Mouse (Mus musculus) neutrophil, adult 5-6 weeks (primary cell): ENCODE measurements around the gene Lingo3. TPM values are rescaled to one million over a fixed set of nuclear protein-coding genes. Genes with fewer than 3 reads are reported as not detected.

Experiments used
- ATAC-seq: fragments of 151-379, 151-347 bp; 2 replicates; pipeline ENCODE4 v1.8.0; 2017; ENCODE audit warnings: mild to moderate bottlenecking, moderate TSS enrichment; ENCODE audit not compliant: insufficient number of reproducible peaks, poor library complexity, low FRiP score, severe bottlenecking; ENCODE audit errors: extremely low read depth
- total RNA-seq: library from RNA; stranded (forward); fragments of 200-1000 nt; gene quantifications from 2 replicates; pipeline ENCODE4 v1.2.3, GENCODE M21; 2017

Gene Lingo3
- total RNA-seq, result not detected in 2 replicates

GRCm38 (mm10) chr10:80843931-80844547 lies at the start of gene Lingo3:
Gene Lingo3 (minus strand): TSS chr10:80844039.
- ATAC-seq, result no peak

- no peak for ATAC-seq
These were observed 43.3 kb upstream of the Lingo3 start for GRCm38 (mm10) chr10:80887181-80887580.

- peak; percentile 49; the same call in 1 of the 2 replicates for ATAC-seq
These were observed 37.5 kb upstream of the Lingo3 start for GRCm38 (mm10) chr10:80881301-80881700.

GRCm38 (mm10) chr10:80880901-80881300 lies 37.1 kb upstream of the Lingo3 start:
- no peak for ATAC-seq

- peak; percentile 71 for ATAC-seq
These were observed 36.3 kb upstream of the Lingo3 start for GRCm38 (mm10) chr10:80880131-80880641.

- no peak for ATAC-seq
These were observed 32.8 kb upstream of the Lingo3 start for GRCm38 (mm10) chr10:80876594-80876993.

- ATAC-seq, result peak; percentile 63
These were observed 32.2 kb upstream of the Lingo3 start for GRCm38 (mm10) chr10:80876028-80876427.

- no peak for ATAC-seq
These were observed 30.2 kb upstream of the Lingo3 start for GRCm38 (mm10) chr10:80874035-80874434.

- no peak for ATAC-seq
These were observed 27.7 kb upstream of the Lingo3 start, which contains the start of gene Tmprss9 for GRCm38 (mm10) chr10:80871581-80871980. Gene Tmprss9 (plus strand): TSS chr10:80871848.

GRCm38 (mm10) chr10:80870993-80871392 lies 27.2 kb upstream of the Lingo3 start:
- no peak for ATAC-seq

- no peak for ATAC-seq
These were observed 20.6 kb upstream of the Lingo3 start for GRCm38 (mm10) chr10:80864446-80864845.

GRCm38 (mm10) chr10:80862305-80862704 lies 18.5 kb upstream of the Lingo3 start:
- no peak for ATAC-seq

GRCm38 (mm10) chr10:80858350-80858935 lies 14.6 kb upstream of the Lingo3 start:
- ATAC-seq, result no peak

GRCm38 (mm10) chr10:80857848-80858247 lies 14.0 kb upstream of the Lingo3 start:
- no peak for ATAC-seq

GRCm38 (mm10) chr10:80857386-80857785 lies 13.5 kb upstream of the Lingo3 start:
- ATAC-seq, result no peak

- ATAC-seq, result no peak
These were observed 13.1 kb upstream of the Lingo3 start for GRCm38 (mm10) chr10:80856908-80857307.

- ATAC-seq, result no peak
These were observed 12.4 kb upstream of the Lingo3 start for GRCm38 (mm10) chr10:80856267-80856666.

- ATAC-seq, result no peak
These were observed 11.9 kb upstream of the Lingo3 start for GRCm38 (mm10) chr10:80855749-80856073.

GRCm38 (mm10) chr10:80854913-80855748 lies 11.3 kb upstream of the Lingo3 start, which contains the start of the genes Lsm7 and Sppl2b:
Gene Lsm7 (minus strand): TSS chr10:80855209.
Gene Sppl2b (plus strand): TSS chr10:80855275.
- ATAC-seq, result peak; percentile 77

- peak; percentile 50 for ATAC-seq
These were observed 4.7 kb upstream of the Lingo3 start for GRCm38 (mm10) chr10:80848571-80848970.
